Mouse (Mus musculus): Measurements from ENCODE around the gene Ficd. TPM values are rescaled to one million over a fixed set of nuclear protein-coding genes. Genes with fewer than 3 reads are reported as not detected.

The Ficd gene
- polyA plus RNA-seq, 1 experiment: 4.7 TPM

- 49% methylated on average over 19 of the region's 19 CpGs for WGBS
- 0 out of 2 replicates have a peak, but pooled peaks cover 1% of the 10 kb centered on the region for H3K4me1 ChIP-seq (ENCODE audit: control insufficient read depth, insufficient read depth, insufficient read length, low read length)
- H3K36me3 ChIP-seq (ENCODE audit: control insufficient read depth, insufficient read depth, low read length): no peaks in the 10 kb centered on the region
- no peaks in the 10 kb centered on the region for H3K27me3 ChIP-seq (ENCODE audit: control insufficient read depth, insufficient read depth, low read length)
- H3K27ac ChIP-seq (ENCODE audit: insufficient read depth, low read depth, low read length): no peak overlapping the region
- no peak overlapping the region for H3K4me3 ChIP-seq (ENCODE audit: low read depth, low read length)
- TF ChIP-seq CTCF (IDR thresholded peaks at IDR 0.05; ENCODE audit: extremely low read depth, insufficient read length, insufficient replicate concordance, low read depth, low read length) (no peak), POLR2A (IDR thresholded peaks at IDR 0.05; ENCODE audit: low read depth, low read length) (no peak)
Measured at GRCm38 (mm10) chr5:113700388-113701023, 35.1 kb upstream of the Ficd start.

DNA sequence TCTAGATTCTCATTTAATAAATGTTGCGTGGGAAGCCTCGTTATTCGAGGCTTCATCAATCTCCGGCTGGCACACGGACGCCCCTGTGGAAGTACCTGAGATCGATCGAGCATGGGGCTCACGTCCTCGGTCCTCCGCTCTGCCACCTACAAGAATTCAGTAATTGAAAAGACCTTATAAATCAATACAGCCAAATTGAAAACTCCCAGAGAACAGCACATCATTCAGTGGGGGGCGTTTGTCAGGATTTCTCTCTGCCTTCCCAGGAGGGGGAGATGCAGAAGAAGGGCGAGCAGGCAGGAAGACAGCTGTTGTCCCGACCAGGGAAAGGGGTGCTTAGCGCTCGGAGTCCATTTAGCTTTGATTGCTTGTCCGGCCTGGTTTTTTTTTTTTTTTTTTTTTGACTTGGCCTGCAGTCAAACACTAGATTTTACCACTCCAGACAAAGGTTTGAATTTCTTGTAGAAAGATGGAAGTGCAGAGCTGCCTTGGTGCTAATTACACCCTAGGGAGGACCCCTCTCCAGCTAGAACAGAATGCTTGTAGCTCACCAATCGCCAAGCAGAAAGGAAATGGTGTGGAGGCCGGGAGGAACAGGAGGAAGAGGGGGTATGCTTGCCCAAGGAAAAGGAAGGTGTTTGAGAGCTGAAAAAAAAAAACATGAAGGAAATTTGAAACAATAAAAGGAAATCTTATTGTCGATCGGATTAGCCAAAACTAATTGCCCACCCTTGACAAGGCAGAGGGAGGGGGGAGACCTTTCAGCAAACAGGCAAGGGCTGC, 31.6 kb upstream of the Ficd start:
- Histone ChIP-seq H3K36me3 (ENCODE audit: control insufficient read depth, insufficient read depth, low read length) (no peaks in the 10 kb centered on the region), H3K4me1 (ENCODE audit: control insufficient read depth, insufficient read depth, insufficient read length, low read length) (0 out of 2 replicates have a peak, but pooled peaks cover 1% of the 10 kb centered on the region), H3K27ac (ENCODE audit: insufficient read depth, low read depth, low read length) (no peak overlapping the region), H3K27me3 (ENCODE audit: control insufficient read depth, insufficient read depth, low read length) (no peaks in the 10 kb centered on the region), H3K4me3 (ENCODE audit: low read depth, low read length) (no peak overlapping the region)
- TF ChIP-seq CTCF (IDR thresholded peaks at IDR 0.05; ENCODE audit: extremely low read depth, insufficient read length, insufficient replicate concordance, low read depth, low read length) (no peak), POLR2A (IDR thresholded peaks at IDR 0.05; ENCODE audit: low read depth, low read length) (no peak)
- WGBS: 61% methylated on average over 21 of the region's 21 CpGs

GRCm38 (mm10) chr5:113712861-113713260, 22.7 kb upstream of the Ficd start:
- Histone ChIP-seq H3K36me3 (ENCODE audit: control insufficient read depth, insufficient read depth, low read length) (no peaks in the 10 kb centered on the region), H3K27ac (ENCODE audit: insufficient read depth, low read depth, low read length) (no peak overlapping the region), H3K27me3 (ENCODE audit: control insufficient read depth, insufficient read depth, low read length) (no peaks in the 10 kb centered on the region), H3K4me3 (ENCODE audit: low read depth, low read length) (no peak overlapping the region), H3K4me1 (ENCODE audit: control insufficient read depth, insufficient read depth, insufficient read length, low read length) (no peaks in the 10 kb centered on the region)
- WGBS: 62% methylated on average over 2 of the region's 2 CpGs
- no peak for TF ChIP-seq POLR2A (IDR thresholded peaks at IDR 0.05; ENCODE audit: low read depth, low read length)
- no peak for TF ChIP-seq CTCF (IDR thresholded peaks at IDR 0.05; ENCODE audit: extremely low read depth, insufficient read length, insufficient replicate concordance, low read depth, low read length)

DNA sequence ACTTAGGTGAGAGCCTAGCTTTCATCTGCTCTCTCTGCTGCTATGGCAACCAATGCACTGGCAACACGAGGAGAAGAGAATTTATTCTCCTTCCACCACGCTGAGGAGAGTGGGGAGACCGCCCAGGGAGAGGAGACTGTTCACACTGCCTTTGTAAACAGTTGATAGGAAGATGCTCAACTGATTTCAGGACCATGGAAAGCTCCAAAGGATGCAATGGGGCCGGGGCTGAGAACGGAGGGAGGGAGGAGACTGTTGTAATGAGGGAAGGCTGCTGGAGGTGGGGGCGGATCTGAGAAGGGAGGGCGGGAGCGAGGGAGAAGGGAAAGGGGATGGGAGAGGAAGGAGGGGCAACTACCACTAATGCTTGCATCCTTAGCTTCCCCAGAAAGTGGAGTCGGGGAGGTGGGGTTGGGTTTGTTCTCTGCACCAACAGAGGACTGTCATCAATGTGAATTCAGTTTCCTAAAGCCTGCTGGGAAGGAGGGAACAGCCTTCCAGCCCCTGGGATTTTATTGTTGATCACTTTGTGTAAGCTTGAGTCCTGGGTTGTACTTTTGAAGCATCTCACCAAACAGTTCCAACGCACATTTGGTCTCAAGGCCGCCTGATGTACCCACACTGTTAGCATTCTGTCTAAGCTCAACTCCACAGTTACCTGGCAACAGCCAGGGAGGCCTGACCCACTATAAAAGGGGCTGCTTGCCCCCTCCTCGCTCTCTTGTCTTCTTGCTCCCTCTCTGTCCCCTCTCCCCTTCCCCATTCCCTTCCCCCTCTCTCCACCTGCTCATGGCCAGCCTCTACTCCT, 18.8 kb upstream of the Ficd start:
- WGBS: 7% methylated on average over 12 of the region's 12 CpGs
- TF ChIP-seq CTCF (IDR thresholded peaks at IDR 0.05; ENCODE audit: extremely low read depth, insufficient read length, insufficient replicate concordance, low read depth, low read length) (no peak), POLR2A (IDR thresholded peaks at IDR 0.05; ENCODE audit: low read depth, low read length) (no peak)
- H3K4me3 ChIP-seq (ENCODE audit: low read depth, low read length): no peak overlapping the region
- no peak overlapping the region for H3K27ac ChIP-seq (ENCODE audit: insufficient read depth, low read depth, low read length)
- no peaks in the 10 kb centered on the region for H3K27me3 ChIP-seq (ENCODE audit: control insufficient read depth, insufficient read depth, low read length)
- no peaks in the 10 kb centered on the region for H3K4me1 ChIP-seq (ENCODE audit: control insufficient read depth, insufficient read depth, insufficient read length, low read length)
- no peaks in the 10 kb centered on the region for H3K36me3 ChIP-seq (ENCODE audit: control insufficient read depth, insufficient read depth, low read length)

GRCm38 (mm10) chr5:113719221-113719661, 16.4 kb upstream of the Ficd start:
- Histone ChIP-seq H3K4me3 (ENCODE audit: low read depth, low read length) (no peak overlapping the region), H3K36me3 (ENCODE audit: control insufficient read depth, insufficient read depth, low read length) (no peaks in the 10 kb centered on the region), H3K27ac (ENCODE audit: insufficient read depth, low read depth, low read length) (no peak overlapping the region), H3K4me1 (ENCODE audit: control insufficient read depth, insufficient read depth, insufficient read length, low read length) (no peaks in the 10 kb centered on the region), H3K27me3 (ENCODE audit: control insufficient read depth, insufficient read depth, low read length) (peaks cover 3% of the 10 kb centered on the region; the same call in 1 of the 2 replicates)
- no peak for TF ChIP-seq POLR2A (IDR thresholded peaks at IDR 0.05; ENCODE audit: low read depth, low read length)
- TF ChIP-seq CTCF (IDR thresholded peaks at IDR 0.05; ENCODE audit: extremely low read depth, insufficient read length, insufficient replicate concordance, low read depth, low read length): no peak
- WGBS: 84% methylated on average over 8 of the region's 8 CpGs

- no peaks in the 10 kb centered on the region for H3K4me1 ChIP-seq (ENCODE audit: control insufficient read depth, insufficient read depth, insufficient read length, low read length)
- TF ChIP-seq POLR2A (IDR thresholded peaks at IDR 0.05; ENCODE audit: low read depth, low read length): no peak
- TF ChIP-seq CTCF (IDR thresholded peaks at IDR 0.05; ENCODE audit: extremely low read depth, insufficient read length, insufficient replicate concordance, low read depth, low read length): no peak
- H3K27me3 ChIP-seq (ENCODE audit: control insufficient read depth, insufficient read depth, low read length): peaks cover 3% of the 10 kb centered on the region; the same call in 1 of the 2 replicates
- WGBS: 82% methylated on average over 10 of the region's 10 CpGs
- H3K4me3 ChIP-seq (ENCODE audit: low read depth, low read length): no peak overlapping the region
- no peaks in the 10 kb centered on the region for H3K36me3 ChIP-seq (ENCODE audit: control insufficient read depth, insufficient read depth, low read length)
- H3K27ac ChIP-seq (ENCODE audit: insufficient read depth, low read depth, low read length): no peak overlapping the region
Measured at GRCm38 (mm10) chr5:113722224-113723013, 13.2 kb upstream of the Ficd start.

Data from small intestine, adult 2 months (tissue).